Mouse (Mus musculus) frontal cortex, adult (tissue): Measurements from ENCODE around the gene Dnajc30.

Experiments used
- ATAC-seq: cut with Nextera tagmentation; 2 replicates; pipeline ENCODE4 v1.9.2; 2017; ENCODE audit warnings: mild to moderate bottlenecking, moderate library complexity, mixed read lengths; ENCODE audit not compliant: low TSS enrichment

Dnajc30 gene

DNA sequence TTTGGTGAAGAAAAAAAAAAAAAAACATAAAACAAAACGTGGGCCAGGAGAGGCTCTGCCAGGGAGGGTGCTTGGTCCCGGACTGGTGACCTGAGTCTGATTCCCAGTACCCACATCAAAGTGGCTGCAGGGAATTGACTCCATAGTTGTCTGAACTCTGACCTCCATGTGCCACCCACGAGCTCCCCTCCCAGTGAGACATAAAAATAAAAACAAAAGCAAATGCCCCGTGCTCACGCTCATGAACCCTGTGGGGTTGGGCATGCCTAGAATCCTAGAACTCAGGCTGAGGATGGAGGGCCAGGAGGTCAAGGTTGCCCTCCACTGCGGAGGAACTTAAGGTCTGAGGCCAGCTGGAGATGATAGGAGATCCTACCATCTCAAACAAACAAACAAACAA lies 45.0 kb downstream of the Dnajc30 start:
- ATAC-seq: no peak

DNA sequence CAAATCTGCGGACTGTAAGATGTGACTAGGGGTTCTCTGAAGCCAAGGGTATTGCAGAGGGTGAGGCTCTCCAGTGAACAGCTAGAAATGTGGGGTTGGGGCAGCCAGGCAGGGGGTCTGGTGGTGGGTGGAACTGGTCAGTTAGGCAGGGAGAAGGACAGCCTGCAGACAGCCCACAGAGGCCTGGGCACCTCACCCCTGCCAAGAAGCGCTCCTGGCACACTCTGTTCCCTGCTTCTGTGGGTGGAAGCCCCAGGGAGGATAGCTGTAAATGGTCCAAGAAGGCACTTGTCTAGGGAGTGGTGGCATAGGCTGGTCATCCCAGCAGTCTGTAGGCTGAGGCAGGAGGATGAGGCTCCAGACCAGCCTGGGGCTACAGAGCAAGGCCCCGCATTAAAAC lies 45.4 kb downstream of the Dnajc30 start:
- ATAC-seq: no peak

DNA sequence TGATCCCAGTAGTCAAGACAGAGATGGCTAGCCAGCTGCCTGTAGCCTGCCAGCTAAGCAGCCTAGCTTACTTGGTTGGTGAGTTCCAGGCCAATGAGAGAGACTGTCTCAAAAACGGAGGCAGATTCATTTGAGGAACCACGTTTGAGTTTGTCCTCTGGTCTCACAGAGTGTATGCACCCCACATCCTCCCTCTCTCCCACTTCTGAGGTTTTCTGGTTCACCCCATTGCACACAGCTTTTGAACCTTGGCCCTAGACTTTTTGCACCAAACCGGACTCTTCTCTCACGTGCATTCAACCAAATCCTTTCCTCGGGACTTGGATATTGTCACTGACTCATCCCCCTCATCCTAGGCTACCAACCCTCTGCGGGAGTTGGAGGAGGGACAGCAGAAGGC lies 46.0 kb downstream of the Dnajc30 start:
- ATAC-seq: no peak

DNA sequence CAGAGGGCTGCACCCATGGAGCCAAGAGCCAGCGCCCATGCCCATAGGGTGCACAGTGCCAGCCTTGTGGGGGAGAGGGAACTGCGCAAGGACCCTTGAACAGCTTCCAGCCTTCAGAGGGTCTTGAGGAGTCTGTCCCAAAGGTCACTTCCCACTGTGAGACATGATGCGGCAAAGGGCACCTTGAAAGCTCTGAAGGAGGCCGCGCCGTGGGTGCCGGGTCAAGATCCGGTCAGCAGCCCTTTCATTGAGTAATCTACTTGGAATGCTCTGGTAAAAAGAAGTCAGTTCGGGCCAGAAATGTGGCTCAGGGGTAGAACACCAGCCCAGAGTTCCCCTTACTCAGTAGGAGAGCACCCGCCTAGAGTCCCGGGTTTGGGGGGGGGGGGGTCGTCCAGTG lies 49.8 kb downstream of the Dnajc30 start:
- no peak for ATAC-seq

DNA sequence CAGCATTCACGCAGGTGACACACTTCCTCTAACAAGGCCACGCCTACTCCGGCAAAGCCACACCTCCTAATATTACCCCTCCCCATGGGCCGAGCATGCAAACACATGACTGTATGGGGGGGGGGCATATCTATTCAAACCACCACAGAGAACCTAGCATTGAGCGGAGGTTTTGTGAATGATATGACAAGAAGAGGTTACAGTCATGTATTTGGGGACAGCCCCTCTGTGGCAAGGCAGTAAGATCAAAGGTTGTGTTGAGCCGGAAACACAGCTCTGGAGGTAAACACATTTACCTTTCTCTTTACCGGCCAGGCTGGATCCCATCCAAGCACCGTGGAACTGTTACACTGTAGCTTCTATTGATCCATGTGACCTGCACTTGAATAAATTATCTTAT lies 51.2 kb downstream of the Dnajc30 start:
- no peak for ATAC-seq
